Mouse (Mus musculus) WW6 (cell line): ENCODE results near the gene Wnt3a.
A peak's percentile ranks its signal among the peaks of the same experiment; 100 is the strongest.

Source experiments
- DNase-seq: peaks from one replicate; pipeline ENCODE4 v3.0.0-alpha.2; 2013; ENCODE audit warnings: low read depth, low spot score

Gene Wnt3a

GRCm38 (mm10) chr11:59262308-59262707 lies 28.2 kb downstream of the Wnt3a start:
- DNase-seq = no peak

DNA sequence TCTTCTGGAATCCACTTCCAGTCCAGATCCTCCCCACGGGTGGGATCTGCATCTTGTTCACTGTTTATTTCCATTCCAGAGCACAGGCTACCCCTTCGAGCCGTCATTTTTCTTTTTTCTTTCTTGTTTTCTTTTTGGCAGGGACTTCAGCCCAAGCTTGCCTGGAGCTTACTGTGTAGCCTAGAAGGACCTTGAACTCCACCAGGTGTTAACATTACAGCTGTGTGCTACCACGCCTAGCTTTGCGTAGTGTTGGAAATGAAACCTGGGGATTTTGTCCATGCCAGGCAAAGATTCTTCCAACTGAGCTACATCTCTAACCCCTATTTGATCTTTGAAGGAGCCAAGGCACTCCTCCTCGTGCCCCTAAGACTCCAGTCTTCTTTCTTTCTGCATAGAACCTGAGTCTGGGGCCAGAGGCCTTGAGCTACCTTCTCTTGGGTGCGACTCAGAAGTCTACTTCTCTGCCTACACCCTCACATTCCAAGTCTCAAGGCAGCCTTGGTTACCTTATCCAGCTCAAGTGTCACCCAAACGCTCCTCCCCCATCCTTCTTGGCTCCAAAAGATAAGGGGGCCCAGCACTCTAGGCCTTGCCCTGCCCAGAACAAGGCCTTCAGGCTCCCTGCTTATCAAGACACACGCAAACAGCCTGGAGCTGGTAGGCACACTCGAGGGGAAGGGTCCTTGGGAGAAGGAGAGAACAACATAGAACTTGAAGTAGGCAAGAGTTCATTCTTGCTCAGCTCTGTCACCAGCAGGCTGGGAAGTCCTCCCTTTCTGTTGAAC lies 29.7 kb downstream of the Wnt3a start:
- DNase-seq = no peak

GRCm38 (mm10) chr11:59259647-59260046 lies 30.9 kb downstream of the Wnt3a start:
- DNase-seq = no peak

- DNase-seq = no peak
Observed at GRCm38 (mm10) chr11:59248101-59248500, 42.5 kb downstream of the Wnt3a start.

DNA sequence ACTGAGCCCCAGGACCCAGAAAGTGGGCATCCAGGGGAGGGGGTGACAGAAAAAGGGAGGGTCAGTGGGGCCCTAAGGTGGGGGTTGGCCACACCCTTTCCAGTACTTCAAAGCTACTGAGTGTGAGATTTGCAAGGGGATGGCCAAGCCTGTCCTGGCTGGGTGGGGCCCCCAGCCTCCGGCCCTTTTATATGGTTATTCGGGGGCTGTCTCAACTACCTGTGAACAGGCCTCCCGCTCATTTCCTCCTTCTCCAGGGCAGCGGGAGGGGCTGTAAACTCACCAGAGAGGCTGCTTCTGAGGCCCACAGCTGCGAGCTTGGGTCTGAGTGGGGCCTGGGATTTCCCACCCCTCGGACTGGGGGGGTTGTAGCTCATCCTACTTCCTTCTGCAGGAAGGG lies 46.7 kb downstream of the Wnt3a start:
- no peak for DNase-seq

GRCm38 (mm10) chr11:59241841-59242240 lies 48.7 kb downstream of the Wnt3a start:
- no peak for DNase-seq

DNA sequence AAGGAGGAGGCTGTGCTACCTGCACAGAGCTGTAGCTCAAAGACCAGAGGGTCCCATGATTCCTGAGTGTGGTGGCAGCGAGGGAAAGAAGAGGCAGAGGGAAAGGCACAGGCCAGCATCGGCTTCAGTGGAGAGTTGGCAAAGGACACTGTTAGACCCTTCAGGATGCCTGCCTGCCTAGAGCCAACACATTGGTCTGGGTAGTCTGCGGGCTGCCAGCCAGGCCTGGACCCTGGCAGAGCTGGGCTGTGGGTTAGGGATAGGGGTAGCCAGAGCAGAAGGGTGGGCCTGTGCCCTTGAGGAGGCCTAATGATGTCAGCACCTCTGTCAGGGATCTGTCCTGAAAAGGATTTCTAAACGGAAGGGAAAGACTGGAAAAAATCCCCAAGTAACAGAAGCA lies 50.8 kb downstream of the Wnt3a start:
- DNase-seq = no peak

GRCm38 (mm10) chr11:59239428-59239785 lies 51.1 kb downstream of the Wnt3a start:
- DNase-seq = no peak

GRCm38 (mm10) chr11:59238525-59239427 lies 51.8 kb downstream of the Wnt3a start:
- no peak for DNase-seq

DNA sequence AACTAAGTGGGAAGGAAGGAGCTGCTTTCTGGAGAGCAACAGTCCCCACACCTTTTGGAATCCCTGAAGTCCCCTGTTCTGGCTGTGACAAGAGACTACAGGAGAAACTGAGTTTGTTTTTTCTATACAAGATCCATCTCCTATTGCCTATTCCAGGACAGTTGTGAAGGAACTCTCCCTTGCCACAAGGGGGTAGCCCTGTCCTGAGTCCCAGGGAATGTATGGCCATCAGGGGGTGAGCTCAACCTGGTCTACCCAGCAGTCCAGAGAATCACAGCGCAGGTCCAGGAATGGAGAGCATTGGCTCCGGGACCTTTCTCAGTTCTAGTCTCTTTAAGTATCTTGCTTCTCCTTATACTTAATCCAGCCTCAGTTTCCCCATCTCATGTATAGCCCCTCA lies 57.8 kb downstream of the Wnt3a start:
- DNase-seq = no peak

GRCm38 (mm10) chr11:59230144-59230760 lies 60.3 kb downstream of the Wnt3a start:
- no peak for DNase-seq

GRCm38 (mm10) chr11:59228122-59228953 lies 62.2 kb downstream of the Wnt3a start, which contains the start of gene Arf1:
Gene Arf1, minus strand, starts transcription at chr11:59228270.
- DNase-seq = peak; percentile 99

DNA sequence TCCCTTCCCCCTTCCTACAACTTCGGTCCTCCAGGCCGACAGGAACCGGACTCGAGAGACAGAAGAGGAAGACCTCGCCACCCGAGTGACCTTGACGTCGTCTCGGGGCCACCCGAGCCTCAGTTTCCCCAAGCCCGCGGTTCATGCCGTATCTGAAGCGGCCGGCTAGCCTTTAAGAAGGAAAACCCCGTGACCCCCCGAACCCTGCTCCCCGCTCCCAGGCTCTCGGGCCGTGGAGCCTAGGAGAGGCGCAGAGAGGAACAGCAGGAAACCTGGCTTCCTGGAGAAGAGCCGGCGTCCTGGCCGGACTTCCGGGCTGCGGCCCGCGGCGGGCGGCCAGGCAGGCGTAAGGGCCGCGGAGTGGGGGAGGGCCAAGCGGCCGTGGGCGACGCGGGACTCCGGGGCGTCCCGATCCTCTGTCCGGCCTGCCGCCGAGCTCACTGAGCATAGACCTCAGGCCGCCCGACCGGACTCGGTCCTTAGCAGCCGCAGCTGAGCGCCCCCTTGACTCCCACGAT lies 62.9 kb downstream of the Wnt3a start:
- no peak for DNase-seq

DNA sequence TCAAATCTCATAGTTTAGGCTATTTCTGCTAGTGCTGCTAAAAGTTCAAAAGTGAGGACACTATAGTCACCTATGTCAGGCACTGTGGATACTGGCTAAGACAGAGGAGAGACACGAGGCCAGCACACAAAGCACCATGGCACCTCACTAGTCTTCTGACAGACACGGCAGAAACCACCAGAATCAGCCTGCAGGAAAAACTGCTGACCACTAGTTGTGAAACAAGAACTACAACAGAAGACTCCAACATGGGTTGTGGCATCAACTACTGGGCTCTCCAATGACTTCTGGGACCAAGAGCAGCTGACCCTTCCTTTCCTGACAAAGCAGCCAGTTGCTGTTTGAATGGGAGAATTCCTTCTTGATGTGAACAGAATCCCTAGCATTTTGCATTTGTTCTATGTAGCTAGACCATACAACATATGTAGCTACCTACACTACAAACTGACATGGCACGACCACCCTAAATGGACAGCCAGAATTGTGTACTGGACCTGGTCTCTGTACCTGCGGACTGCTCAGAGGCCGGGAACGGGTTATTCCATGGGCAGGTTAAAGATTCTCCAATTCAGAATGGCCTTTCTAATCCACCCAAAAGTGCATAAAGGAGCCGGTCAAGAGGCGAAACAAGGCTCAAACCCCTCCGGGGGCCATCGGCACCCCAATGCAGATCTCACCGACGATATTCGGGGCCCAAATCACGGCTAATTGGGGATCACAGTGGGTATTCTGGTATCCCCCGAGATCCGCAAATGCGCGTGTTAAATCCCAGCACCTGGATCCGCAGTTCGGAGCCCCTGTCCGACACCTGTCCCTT lies 63.6 kb downstream of the Wnt3a start:
- DNase-seq = no peak

- DNase-seq = no peak
Observed at GRCm38 (mm10) chr11:59226251-59226650, 64.3 kb downstream of the Wnt3a start.

DNA sequence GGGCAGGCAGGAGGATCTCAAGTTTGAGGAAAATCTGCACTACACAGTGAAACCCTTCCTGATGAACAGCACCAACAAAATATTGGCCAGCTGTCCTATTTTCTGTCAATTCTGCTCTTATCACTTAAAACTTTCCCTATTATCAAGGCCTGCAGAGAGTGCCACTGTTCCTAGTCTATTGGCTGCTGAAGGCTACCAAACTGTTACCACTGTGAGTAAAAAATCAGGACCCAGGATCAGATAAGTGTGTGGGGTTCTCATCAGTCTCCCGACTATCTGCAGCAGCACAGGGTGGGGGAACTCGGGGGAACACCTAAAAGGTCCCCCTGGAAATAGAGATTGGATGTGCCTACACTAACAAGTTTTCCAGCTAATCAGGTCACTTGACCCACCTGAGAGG lies 65.4 kb downstream of the Wnt3a start:
- no peak for DNase-seq

GRCm38 (mm10) chr11:59224470-59224869 lies 66.1 kb downstream of the Wnt3a start:
- DNase-seq = no peak

- DNase-seq = no peak
Observed at GRCm38 (mm10) chr11:59224025-59224424, 66.5 kb downstream of the Wnt3a start.

- DNase-seq = no peak
Observed at GRCm38 (mm10) chr11:59222306-59222705, 68.2 kb downstream of the Wnt3a start.

DNA sequence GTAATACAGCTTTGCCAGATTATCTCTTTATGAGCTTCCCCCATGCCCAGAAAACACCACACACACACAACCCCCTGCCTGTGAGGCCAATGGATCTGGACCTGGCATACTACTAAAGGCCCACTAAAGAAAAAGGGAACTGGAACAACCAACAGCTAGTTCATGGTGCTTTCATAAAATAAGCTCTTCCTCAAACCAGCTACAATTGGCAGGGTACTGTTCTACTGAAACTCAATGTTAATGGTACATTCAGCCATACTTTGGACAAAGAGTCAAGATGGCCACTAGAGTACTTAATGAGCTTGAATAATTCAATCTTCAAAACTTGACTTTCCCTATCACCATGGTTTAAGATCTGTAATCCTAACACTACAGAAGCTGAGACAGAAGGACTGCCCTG lies 68.9 kb downstream of the Wnt3a start:
- no peak for DNase-seq
